ENCODE assay signal across 8 mouse cellular contexts in the genomic region with DNA sequence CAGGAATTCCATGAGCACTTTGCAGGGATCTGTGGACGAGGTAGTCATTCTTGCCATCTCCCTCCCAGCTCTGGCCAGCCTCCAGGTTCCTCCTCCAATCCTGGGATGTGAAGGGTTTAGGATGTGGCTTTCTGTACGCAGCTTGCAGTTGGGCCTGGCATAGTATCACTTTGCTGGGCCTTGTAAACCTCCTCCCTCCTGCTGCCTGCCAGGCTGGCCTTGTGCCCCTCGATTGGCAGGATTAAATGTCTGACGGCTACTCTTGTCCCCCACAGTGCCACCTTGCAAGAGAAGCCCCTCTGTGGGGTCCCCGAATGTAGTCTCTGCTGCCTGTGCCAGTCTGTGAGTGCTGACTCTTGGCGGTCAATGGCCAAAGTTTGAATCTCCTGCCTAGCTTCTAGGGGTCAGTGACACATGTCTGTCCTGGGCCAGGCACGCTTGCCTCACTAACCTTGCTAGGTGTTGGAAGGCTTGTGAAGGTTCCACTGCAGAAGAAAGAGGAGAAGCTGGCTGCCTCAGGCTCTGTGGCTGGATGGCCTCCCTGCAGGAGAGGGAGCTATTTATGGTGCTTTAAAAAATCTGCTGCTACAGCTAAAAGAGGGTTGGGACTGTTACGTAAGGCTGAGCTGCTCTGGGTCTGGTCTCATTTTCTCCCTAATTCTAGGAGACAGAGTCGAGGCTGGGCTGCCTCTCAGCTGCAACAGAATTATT. TPM values are rescaled to one million over a fixed set of nuclear protein-coding genes. Genes with fewer than 3 reads are reported as not detected.
DNase-seq lines count a peak whose midpoint lies in the region; ATAC-seq and TF ChIP-seq lines count a peak whose summit lies in the region.

No protein-coding gene starts in this region.

- TF ChIP-seq CTCF in testis, adult 2 months (IDR thresholded peaks at IDR 0.05; ENCODE audit: control insufficient read depth, insufficient read depth, insufficient replicate concordance, low read depth, low read length) = no peak

- ATAC-seq in frontal cortex, adult (ENCODE audit: low TSS enrichment) = peak; percentile 75
- no peak for ATAC-seq in hindbrain, embryonic 15.5 days (ENCODE audit: low FRiP score, low read depth)
- no peak for ATAC-seq in neural tube, embryonic 15.5 days (ENCODE audit: low FRiP score)

- no peak overlapping the region for H3K9ac ChIP-seq in hindbrain, embryonic 15.5 days
- no peak overlapping the region for H3K9ac ChIP-seq in neural tube, embryonic 15.5 days (replicated peaks)

- peak overlapping the region; percentile 3 for H3K27ac ChIP-seq in testis, adult 2 months (ENCODE audit: control insufficient read depth, insufficient read depth, low read depth, low read length)
- peak overlapping the region; percentile 70 for H3K27ac ChIP-seq in hindbrain, embryonic 15.5 days (replicated peaks)
- peak overlapping the region; percentile 78 for H3K27ac ChIP-seq in neural tube, embryonic 15.5 days (replicated peaks)

- no peak for DNase-seq in testis, postnatal 14 days (ENCODE audit: low spot score)
- DNase-seq in left cerebral cortex, postnatal 10 days (ENCODE audit: extremely low spot score in 1 of 2, low spot score in 2 of 2) = peak; percentile 64 to 78
- no peak for DNase-seq in spleen, adult 18-20 months
- no peak for DNase-seq in urinary bladder, postnatal 10 days (ENCODE audit: low spot score)

- no peak for TF ChIP-seq POLR2A in testis, adult 2 months (IDR thresholded peaks at IDR 0.05; ENCODE audit: control insufficient read depth, low read depth, low read length)

- H3K4me1 ChIP-seq in testis, adult 2 months (ENCODE audit: control insufficient read depth, insufficient read depth, low read length) = peaks cover 10% of the 10 kb centered on the region
- H3K4me1 ChIP-seq in hindbrain, embryonic 15.5 days (replicated peaks) = peaks cover 60% of the 10 kb centered on the region
- H3K4me1 ChIP-seq in neural tube, embryonic 15.5 days = peaks cover 75% of the 10 kb centered on the region

- no peaks in the 10 kb centered on the region for H3K36me3 ChIP-seq in testis, adult 2 months (ENCODE audit: control insufficient read depth, insufficient read depth, low read length)
- no peaks in the 10 kb centered on the region for H3K36me3 ChIP-seq in hindbrain, embryonic 15.5 days
- no peaks in the 10 kb centered on the region for H3K36me3 ChIP-seq in neural tube, embryonic 15.5 days

- H3K27me3 ChIP-seq in testis, adult 2 months (ENCODE audit: control insufficient read depth, insufficient read depth, low read length) = no peaks in the 10 kb centered on the region
- no peaks in the 10 kb centered on the region for H3K27me3 ChIP-seq in hindbrain, embryonic 15.5 days
- H3K27me3 ChIP-seq in neural tube, embryonic 15.5 days (replicated peaks) = no peaks in the 10 kb centered on the region

- H3K9me3 ChIP-seq in hindbrain, embryonic 15.5 days = no peaks in the 10 kb centered on the region
- H3K9me3 ChIP-seq in neural tube, embryonic 15.5 days (replicated peaks) = no peaks in the 10 kb centered on the region

- H3K4me3 ChIP-seq in testis, adult 2 months (ENCODE audit: control insufficient read depth, low read depth, low read length) = no peak overlapping the region
- no peak overlapping the region for H3K4me3 ChIP-seq in hindbrain, embryonic 15.5 days
- no peak overlapping the region for H3K4me3 ChIP-seq in neural tube, embryonic 15.5 days (replicated peaks)

- intact Hi-C loops in left cerebral cortex, postnatal 10 days (cut with DNase I) = loop anchor here (5.0 kb wide), 1 partner anchor 58 kb away; a partner anchor contains a TSS

- H3K4me2 ChIP-seq in hindbrain, embryonic 15.5 days = no peak overlapping the region
- no peak overlapping the region for H3K4me2 ChIP-seq in neural tube, embryonic 15.5 days

- 56% methylated on average over 9 of the region's 9 CpGs for WGBS in hindbrain, embryonic 15.5 days
- 49% methylated on average over 9 of the region's 9 CpGs for WGBS in neural tube, embryonic 15.5 days

RNA-seq across cellular contexts. Expression of a gene that starts 58.3 kb away (rescaled TPM):
- polyA plus RNA-seq in testis, adult 2 months (2012; rRNA removed) = 22.2 and 23.1 TPM in 2 replicates
- 58.3 and 58.4 TPM in 2 replicates for polyA plus RNA-seq in hindbrain, embryonic 15.5 days (2015; fragmentation: Nextera tagmentation; extraction: Ambion mirVana)
- 100 to 1,000 TPM; 213 to 215 TPM for total RNA-seq in left cerebral cortex, postnatal 10 days (2021)
- 50.9 and 52.9 TPM in 2 replicates for polyA plus RNA-seq in neural tube, embryonic 15.5 days (2015; fragmentation: Nextera tagmentation; extraction: Ambion mirVana)

Comparison
In these comparisons a context has a peak if more than half of its experiments do, and no peak if none do; other contexts are left out.
1. H3K27ac ChIP-seq: peak in every context shown above with its lines; median percentile 78 in neural tube, embryonic 15.5 days; 70 in hindbrain, embryonic 15.5 days; 3 in testis, adult 2 months.
2. DNase-seq: peak in left cerebral cortex, postnatal 10 days (2 of 2); none in testis, postnatal 14 days (single experiment), spleen, adult 18-20 months (0 of 2) and urinary bladder, postnatal 10 days (single experiment).